Mouse (Mus musculus) kidney, postnatal 10 days (tissue): ENCODE results near the gene Fgfr4.

Experiments
- DNase-seq: peaks from one replicate; pipeline ENCODE4 v3.0.0; 2021; ENCODE audit warnings: mixed read lengths

The Fgfr4 gene

DNA sequence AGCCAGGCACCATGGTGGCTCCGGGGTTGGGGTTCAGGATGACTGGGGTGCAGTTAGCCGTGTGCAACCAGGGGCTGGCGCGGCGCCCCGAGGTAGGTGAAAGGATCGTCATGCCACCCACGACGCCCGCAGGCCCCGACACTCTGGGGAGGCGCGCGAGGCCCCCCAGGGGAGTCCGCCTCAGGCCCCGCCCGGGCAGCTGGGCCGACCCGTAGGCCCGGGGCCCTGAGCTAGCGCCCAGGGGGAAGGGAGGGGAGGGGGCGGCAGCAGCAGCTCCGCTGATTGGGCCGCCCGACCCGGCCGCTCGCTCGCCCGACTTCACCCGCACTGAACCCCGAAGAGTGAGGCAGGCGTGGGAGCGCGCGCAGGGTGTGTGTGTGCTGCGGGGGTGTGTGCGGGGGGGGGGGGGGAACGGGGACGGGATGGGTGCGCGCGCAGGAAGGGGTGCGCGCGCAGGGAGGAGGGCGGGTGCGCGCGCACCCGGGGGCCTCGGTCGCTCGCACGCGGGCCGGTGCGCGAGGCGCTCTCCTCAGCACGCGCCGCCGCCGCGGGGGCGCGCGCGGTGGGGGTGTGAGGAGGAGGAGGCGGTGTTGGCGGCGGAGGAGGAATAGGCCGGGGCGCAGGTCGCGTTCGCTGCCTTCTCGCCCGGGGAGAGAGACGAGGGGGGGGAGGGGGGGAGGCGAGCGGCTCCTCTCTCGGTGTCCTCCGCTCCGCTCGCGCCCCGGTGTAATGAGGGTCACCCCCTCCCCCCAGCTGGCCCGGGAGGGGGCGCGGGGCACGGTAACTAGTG, 59.0 kb downstream of the Fgfr4 start:
- DNase-seq: peak; percentile 94

DNA sequence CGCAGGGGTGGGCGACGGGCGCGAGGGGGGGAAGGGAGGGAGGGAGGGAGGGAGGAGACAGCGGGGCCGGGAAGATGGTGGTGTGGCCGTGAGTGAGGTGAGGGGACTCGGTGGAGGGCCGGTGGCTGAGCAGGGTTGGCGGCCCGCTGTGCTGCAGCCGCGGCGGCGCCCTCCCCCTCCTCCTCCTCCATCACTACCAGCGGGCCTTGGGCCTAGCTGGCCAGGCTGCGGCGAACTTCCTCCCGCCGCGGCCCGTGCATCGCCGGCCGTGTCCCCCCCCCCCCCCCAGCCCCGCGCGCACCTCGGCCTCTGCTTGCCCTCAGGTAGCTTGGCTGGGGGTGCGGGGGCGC, 59.5 kb downstream of the Fgfr4 start:
- peak; percentile 77 for DNase-seq

- peak; percentile 75 for DNase-seq
Measured at GRCm38 (mm10) chr13:55212361-55213137, 60.1 kb downstream of the Fgfr4 start.

GRCm38 (mm10) chr13:55213138-55213806, 60.8 kb downstream of the Fgfr4 start:
- DNase-seq: no peak
